Mouse (Mus musculus) cerebellum, adult (tissue): ENCODE results near the gene Tsr3.

Source experiments
- ATAC-seq: cut with Nextera tagmentation; 2 replicates; pipeline ENCODE4 v1.9.2; 2017; ENCODE audit warnings: mild to moderate bottlenecking, moderate library complexity, mixed read lengths; ENCODE audit not compliant: insufficient number of reproducible peaks, low FRiP score, low TSS enrichment

Gene Tsr3

DNA sequence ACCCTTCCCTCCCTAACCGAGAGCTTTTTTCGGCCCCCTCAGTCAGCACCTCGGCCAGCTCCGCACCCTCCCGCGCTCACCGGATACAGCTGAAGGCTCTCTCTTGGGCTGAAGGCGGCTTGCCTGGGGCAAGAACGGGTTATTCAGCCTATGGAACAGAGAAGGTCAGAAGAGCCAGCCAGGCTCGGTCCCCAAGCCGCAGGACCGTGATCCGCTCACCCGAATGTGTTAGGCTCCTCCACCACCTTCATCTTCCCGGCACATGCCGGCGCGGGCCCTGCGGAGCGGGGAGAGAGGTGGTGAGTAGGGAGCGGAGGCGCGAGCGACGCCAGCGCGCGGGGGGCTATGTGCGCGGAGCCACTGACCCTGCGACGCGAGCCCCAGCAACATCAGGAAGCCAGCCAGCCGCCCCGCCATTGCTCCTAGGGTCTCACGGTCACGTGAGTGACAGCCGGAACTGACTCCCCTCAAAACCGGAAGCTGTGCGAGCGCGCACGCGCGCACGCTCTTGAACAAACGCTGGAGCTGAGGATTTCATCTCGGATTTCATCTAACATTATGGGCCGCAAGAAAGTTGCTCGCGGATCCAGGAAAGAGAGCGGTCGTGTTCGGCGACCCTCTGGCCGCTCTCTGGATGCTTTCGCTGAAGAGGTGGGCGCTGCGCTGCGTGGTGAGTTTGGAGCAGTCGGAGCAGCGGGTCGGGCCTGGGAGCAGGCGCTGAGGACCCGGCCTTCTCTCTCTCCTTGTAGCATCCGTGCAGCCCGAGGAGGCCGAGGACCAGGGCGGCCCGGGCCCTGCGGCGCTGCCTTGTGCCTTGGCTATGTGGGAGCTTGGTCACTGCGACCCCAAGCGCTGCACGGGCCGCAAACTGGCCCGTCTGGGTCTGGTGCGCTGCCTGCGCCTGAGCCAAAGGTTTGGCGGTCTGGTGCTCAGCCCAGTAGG is at the start of gene Tsr3, which contains the start of gene Gnptg:
Gene Tsr3 (plus strand): TSS at position 476 of the 942 bp plus-strand sequence.
Gene Gnptg (minus strand): TSS at position 430 of the 942 bp plus-strand sequence.
- peak; percentile 67; the same call in 1 of the 2 replicates for ATAC-seq

GRCm38 (mm10) chr17:25202401-25202800 is 37.6 kb upstream of the Tsr3 start:
- no peak for ATAC-seq

GRCm38 (mm10) chr17:25210006-25210405 is 30.0 kb upstream of the Tsr3 start:
- ATAC-seq, result no peak

- peak; percentile 76; the same call in 1 of the 2 replicates for ATAC-seq
Measured at GRCm38 (mm10) chr17:25210680-25211466, 29.1 kb upstream of the Tsr3 start.

DNA sequence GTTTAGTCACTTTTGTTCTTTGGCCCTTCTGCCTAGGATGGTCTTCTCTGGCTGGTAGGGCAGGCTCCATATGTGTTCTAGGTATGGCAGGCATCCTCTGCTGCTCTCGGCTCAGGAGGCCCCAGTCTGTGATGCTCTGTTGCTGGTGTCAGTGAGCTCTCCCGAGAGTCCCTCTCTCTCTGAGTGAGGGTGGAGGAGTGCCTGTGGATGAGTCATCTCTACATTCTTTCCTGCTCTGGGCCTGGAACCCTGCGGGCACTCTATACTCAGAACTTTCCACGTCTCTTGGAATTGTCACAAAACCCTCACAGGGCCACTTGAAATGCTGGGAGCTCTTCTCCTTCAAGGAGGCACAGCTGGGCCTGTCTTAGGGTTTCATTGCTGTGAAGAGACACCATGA is 28.3 kb upstream of the Tsr3 start:
- ATAC-seq, result no peak

DNA sequence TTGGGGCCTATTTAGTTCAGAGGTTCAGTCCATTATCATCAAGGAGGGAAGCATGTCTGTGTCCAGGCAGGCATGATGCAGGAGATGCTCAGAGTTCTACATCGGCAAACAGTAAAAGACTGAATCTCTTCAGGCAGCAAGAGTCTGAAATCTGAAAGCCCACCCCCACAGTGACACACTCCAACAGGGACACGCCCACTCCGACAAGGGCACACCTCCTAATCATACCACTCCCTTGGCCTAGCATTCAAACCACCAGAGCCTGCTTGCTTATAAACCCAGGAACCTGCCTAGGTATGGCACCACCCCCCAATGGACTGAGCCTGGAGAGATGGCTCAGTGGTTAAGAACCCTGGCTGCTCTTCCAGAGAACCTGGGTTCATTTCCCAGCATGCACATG is 24.5 kb upstream of the Tsr3 start:
- ATAC-seq, result no peak

- no peak for ATAC-seq
Measured at GRCm38 (mm10) chr17:25218967-25219366, 21.0 kb upstream of the Tsr3 start.

DNA sequence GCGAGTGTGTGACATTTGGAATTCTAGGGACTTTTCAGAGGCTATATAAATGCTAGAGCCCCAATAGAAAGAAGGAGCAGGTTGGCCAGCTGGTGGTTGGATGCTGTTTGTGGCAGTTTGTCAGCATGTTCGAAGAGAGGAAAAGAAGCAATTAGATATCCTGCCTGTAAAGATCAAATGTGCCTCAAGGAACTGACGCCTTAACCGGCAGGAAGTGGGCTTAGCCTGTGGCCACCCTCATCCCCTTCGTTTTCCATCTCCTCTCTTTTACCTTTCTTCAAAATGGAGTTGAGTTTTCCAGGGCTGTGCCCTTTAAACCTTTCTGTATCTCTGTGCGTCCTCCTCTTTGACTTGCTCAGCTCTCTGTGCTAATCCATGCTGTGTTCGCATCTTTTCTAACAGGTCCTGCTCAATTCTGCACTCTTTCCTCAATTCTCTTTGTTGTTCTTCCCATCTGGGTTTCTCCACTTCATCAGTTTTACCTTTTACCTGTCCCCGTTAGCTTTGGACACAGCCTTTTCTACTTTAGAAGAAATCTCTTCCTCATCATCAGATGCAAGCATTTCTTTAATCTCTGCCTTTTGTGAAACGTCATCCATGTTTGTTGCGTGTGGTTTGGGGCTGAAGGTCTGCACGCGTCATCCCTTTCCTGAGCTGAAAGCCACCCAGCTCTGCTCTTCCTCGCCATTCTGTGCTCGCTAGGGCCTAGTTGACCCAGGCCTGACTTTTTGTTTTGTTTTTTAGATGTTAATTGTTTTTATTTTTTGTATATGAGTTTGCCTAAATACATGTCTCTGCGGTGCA is 20.3 kb upstream of the Tsr3 start:
- no peak for ATAC-seq

GRCm38 (mm10) chr17:25220746-25221145 is 19.2 kb upstream of the Tsr3 start:
- ATAC-seq, result no peak

DNA sequence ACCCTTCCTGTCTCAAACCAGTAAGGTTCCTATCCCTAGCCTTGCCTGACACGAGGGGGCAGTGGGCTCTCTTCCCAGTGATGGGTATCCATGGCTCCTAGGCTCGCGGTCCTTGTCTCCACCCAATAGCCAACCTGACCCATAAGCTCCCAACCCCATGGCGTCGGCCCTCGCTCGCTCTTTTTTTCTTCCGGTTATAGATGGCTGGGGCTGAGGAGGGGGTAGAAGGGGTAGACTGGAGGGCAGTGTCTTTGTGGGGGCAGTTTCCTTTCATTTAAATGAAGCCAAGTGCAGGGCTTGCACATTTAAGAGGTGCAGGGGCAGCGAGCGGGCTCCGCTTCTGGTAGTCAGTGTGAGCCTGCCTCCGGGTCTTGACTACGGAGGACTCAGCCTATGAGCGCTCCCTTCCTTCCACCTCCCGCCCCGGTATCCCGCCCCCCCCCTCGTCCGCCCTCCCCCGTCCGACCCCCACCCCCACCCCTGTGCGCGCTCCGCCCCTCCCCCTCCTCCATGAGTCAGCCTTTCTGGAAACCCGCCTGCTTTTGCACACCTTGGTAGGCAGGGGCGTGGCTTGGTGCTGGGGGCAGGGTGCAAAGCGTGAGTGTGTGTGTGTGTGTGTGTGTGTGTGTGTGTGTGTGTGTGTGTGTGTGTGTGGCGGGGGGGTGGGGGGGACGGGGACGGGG is 18.0 kb upstream of the Tsr3 start:
- peak; percentile 54; the same call in 1 of the 2 replicates for ATAC-seq

DNA sequence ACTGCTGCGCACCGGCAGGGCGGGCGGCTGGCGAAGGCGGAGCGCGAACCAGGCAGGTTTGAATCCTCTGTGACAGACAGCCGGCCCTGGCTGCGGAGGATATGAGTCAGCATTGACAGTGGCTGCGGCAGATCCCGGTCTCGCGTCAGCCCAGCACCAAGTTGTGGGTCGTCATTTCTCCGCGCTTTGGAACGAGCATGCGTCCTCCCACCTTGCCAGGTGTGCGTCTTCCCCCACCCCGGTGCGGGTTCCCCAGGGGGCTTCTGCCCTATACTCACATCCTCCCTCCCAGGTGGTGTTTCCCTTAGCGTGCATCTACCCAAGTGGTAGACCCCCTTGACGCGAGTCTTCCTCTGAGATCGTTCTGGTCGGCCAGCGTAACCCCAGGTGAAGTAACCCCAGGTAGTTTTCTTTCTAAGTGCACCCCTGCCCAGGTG is 17.4 kb upstream of the Tsr3 start:
- peak; percentile 86 for ATAC-seq

DNA sequence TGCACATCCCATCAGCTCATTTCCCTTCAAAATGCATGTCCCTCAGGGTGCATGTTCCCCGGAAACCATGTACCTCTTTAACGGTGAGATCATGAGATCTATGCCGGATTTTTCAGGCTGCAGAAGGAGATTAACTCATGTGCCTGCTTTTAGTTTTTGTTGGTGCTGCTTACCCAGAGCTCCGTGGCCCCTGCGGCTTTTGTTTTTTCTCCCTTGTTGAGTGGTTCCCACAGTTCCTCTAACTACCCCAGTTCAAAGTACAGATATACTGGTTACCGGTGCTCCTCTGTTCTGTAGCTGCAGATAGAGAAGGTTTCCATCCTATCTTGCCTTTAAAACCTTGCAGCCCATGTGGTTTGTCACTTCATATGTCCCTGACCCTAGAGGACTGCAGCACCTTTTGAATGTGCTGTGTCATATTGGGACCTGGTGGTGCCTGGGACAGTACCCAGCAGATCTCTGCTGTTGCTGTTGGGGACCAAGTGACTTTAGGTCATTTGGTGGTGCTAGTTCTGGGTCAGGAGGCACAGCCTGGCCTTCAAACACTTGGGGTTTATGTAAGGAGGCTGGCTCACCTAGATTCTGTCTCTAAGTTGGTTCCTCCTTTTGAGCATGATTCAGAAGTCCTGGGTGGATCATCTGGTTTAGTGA is 16.9 kb upstream of the Tsr3 start:
- no peak for ATAC-seq

DNA sequence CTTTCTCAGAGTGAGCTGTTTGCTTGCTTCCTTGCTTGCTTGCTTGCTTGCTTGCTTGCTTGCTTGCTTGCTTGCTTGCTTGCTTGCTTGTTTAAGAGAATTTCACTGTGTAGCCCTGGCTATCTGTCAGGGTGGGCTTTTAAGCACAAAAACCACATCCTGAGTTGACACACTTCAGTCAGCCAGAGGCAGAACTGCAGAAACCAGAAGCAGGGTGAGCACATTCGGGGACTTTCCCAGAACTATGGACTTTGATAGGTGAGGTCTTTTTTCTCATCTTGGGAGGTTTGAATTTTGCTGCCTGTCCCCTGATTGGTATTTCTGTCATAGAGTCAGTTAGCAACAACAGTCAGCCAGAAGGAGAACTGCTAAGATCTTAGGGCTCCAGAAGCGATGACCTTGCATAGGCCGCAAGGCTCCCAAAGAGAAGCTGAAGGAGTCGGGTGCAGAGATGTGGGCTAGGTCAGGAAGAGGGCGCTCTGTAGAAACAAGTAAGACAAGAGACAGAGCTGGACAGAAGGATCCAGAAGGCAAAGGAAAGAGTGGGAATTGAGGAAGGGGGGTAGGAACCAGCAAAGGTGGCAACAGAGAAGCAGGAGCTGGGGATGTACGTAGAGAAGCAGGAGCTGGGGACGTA is 15.3 kb upstream of the Tsr3 start:
- ATAC-seq, result no peak

DNA sequence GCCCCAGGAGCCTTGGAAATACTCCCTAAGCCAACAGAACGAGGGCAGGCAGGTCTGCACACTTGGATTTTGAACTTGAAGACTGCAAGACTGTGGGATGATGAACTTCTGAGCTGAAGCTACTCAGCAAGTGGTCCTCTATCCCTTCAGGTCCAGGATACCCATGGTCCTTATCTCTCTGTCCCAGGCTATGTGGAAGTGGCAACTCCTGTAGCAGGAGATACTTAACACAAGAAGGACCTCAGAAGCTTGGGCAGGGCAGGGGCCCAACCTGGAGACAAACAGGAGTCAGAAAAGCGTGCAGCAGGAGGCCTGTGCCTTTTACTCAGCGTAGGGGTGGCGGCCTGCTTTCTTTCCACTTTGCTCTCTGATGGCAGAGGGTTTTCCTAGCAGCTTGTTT is 14.3 kb upstream of the Tsr3 start:
- ATAC-seq, result no peak

DNA sequence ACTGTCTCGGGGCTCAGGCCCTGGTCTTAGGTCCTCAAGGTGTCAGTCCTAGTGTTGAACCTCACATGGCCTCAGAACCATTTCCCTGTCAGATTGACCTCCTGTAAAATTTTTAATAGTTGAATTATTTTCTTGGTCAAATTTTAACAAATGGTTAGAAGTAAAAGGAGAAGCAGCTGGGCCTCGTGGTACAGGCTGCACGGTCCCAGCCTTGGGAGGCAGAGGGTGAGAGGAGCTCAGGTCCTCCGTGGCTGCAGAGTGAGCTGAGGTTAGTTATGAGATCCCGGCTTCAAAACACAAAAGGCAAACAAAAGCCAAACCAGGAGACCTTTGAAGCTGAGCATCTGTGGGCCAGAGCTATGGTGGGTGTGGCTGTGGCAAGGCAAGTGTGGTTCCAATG is 12.0 kb upstream of the Tsr3 start:
- no peak for ATAC-seq

- peak; percentile 78; the same call in 1 of the 2 replicates for ATAC-seq
Measured at GRCm38 (mm10) chr17:25230014-25230655, 9.8 kb upstream of the Tsr3 start.

GRCm38 (mm10) chr17:25230700-25231099 is 9.3 kb upstream of the Tsr3 start:
- no peak for ATAC-seq

DNA sequence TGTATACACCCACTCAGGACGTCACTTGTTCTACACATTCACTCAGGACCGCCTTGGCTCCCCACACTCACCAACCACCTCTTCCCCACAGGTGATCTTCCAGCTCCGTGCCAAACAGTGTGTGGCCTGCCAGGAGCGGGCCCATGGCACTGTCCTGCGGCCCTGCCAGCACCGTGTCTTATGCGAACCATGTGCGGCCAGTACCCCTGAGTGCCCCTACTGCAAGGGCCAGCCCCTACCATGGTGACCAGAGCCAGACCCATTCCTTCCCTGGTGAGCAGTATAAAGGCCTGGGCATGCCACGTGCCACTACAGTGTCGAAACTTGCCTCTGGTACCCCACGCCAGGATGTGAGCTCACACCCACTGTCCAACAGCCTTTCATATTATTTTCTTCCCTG is 8.3 kb upstream of the Tsr3 start:
- ATAC-seq, result peak; percentile 84; the same call in 1 of the 2 replicates
